Mouse (Mus musculus): ENCODE data around the gene Pum3.

Gene Pum3

DNA sequence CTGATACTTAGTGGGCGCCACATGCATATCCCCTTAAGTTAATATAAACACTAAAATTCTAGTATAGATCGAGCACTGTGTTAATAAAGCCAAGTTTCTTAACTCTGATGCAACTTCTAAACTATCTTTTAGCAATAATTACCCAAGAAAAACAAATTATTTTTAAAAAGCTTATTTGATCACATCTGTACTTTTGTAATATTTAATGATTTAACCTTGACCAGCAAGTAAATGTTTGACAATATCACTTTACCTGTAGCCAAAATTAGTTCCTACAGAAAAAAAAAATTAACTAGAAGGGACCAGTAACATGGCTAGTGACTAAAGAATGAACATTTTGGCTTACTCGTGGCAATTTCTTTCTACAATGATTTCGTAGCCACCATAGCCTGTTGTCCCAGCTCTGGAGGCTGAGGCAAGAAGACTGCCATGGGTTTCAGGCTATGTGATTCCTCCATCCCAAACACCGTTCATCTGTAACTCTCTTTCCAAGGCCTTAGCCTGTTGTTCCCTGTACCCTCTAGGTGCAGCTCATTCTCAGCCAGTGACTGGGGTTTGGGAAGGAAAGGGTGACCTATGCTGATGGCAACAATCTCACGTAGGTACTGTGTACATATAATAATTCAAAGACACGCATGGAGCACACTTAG, 35.2 kb downstream of the Pum3 start:
- no peak for DNase-seq (ENCODE audit: low spot score in 2 of 2)

DNA sequence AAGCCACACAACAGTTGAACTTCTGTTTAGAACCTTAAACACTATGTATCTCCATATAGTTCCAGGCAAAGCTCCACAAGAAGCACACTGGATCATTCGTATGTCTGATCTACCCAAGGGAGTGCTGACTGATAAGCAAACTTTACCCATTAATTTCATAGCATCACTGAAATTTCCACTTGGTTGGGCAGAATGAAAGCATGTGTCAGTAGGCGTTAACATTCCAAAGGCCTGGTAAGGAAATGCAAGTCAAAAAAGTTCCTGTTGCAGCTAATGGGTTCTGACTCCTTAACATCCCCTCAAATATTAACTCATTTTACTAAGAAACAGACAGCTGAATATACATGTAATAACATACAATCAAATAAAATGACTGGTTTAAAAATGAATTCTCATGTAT, 37.2 kb downstream of the Pum3 start:
- DNase-seq (ENCODE audit: low spot score in 2 of 2), result no peak

DNA sequence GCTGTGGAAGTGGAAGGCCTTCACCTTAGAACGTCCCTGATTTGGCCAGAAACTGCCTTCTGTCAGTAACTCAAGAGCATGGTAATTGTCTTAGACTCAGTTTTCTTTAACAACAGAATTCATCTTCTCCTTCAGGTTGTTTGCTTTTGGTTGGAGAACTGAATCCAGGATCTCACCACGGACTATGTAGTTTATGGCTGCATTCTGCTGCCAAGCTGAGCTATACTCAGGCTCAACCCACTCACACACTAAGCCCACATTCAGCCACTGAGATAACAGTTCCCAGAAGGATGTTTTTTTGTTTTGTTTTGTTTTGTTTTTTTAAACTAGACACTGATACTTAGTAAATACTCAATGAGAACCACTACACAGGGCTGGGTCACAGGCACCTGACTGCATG, 38.3 kb downstream of the Pum3 start:
- no peak for DNase-seq (ENCODE audit: low spot score in 2 of 2)

DNA sequence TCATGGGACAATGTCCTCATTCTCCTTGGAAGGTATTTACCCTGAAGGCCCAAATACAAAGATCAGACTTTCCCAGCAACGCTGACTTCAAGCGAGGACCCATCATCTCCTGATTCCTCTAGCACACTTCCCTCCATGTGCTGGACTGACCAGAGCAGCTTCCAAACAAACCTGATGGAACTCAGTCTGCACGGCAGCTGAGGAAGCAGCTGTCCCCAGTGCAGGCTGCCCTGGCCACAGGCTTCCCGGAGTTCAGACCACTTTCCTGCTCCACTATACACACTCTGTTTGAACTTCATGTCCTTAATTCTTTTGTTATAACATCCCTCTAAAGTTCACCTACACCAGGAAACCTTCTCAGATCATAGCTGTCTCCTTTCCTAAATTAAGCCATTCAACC, 40.1 kb downstream of the Pum3 start:
- DNase-seq (ENCODE audit: low spot score in 2 of 2), result peak in 1 of 2 experiments; percentile 34

DNA sequence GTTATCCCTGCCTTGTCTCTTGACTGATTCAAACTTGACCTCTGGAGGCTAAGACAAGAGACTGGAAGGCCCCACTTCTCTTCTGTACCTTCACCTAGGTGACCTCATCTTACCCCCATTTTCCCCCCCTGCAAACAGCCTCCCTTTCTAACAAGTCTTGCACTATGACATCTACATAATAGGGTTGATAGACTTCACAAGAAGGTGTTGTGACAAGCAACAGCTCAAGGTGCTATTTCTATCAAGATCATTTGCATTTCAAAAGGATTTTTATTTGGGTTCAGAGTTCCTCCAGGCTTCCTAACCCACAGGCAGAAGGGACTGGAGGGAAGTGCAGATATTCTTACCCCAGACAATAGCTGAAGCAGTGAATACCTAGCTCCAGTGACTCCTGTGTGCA, 44.3 kb downstream of the Pum3 start:
- DNase-seq (ENCODE audit: low spot score in 2 of 2), result no peak

DNA sequence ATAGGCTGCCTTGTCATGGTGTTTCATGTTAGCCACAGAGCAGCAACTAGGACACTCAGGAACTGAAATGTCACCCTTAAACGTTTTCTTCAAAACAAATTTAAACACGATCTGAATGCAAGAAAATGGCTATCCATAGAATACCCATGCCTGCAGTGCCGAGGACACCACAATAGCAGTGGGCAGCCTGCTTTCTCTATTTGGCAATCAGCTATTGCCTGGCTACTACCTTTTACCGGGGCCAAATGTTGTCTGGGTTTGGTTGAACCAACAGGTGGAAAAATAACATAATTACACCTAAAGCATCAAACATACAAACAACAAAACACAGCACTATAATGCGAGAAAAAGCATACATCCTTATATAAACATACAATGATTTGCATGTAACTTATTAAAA, 46.4 kb downstream of the Pum3 start:
- DNase-seq (ENCODE audit: low spot score in 2 of 2), result no peak

DNA sequence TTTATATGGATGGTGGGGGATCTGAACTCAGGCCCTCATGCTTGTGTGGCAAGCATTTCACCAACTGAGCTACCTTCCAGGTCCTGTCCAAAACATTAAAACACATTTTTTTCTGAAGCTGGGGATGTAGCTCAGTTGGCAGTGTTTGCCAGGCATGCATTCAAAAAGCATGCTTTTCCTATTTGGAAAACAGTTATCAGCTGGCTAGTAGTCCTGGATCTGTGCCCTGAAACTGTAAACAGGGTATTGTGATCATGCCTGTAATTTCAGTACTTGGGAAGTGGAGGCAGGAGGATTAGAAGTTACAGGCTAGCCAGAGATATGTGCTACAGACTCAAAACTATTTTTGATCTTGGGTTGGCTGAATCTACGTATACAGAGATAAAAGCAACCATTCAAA, 47.5 kb downstream of the Pum3 start:
- DNase-seq (ENCODE audit: low spot score in 2 of 2), result no peak

DNA sequence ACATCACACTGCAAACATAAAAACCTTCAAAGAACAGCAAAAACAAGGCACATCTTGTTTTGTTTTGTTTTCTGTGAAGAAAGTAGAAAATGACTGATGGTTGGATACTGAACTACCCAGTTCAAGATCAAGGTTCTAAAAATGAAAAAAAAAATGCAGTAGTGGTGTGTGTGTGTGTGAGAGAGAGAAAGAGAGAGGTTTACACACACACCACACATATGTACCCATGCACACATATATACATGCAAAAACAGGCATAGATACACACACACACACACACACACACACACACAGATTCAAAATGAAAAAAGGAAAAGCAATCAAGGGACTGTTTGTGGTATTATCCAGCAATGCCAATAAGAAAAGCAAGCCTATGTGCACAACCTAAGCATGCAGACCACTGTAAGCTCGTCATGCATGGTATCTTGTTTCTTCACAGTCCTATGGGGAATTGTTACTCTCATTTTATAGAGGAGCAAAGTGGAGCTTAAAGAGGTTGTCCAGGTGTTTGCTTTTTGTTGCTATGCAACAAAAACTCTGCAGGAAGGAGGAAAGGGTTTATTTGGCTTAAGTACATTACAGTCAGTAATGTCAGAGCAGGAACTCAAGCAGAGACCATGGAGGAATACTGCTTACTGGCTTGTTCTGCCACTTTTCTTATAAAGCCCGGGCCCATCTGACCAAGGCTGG, 49.8 kb downstream of the Pum3 start:
- no peak for DNase-seq (ENCODE audit: low spot score in 2 of 2)

DNA sequence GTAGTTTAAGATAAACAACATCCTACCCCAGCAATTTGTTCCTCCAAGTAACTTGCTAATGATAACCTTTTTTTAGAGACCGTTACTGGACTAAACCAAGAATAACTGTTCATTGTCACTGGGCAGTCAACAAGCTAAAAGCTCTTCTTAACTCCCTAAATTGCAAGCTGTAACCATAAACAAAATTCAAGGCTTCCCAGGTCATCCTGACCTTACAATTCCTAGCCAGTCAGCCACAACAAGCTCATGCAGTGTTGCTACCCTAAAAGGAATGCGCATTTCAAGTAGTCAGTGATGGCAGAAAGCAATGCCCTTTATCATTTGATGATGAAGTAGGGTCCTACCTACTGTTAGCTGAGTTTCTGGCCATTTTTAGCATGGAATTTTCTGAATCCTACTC, 58.8 kb downstream of the Pum3 start:
- no peak for DNase-seq (ENCODE audit: low spot score in 2 of 2)

DNA sequence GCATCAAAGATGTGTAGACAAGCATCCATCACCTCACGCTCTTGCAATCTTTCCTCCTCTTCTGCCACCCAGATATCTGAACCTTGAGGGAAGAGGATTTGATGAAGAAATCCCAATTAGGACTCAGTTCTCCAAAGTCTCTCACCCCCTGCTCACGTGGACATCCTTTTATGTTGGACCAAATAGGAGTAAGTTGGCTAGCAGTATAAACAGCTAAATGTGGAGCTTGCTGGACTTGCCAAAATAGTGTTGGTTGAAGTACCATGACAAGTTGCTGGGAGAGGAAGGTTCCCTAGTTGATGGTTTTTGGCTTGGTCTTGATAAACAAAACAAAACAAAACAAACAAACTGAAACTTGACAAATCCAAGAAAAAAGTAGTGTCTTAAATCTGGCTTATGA, 59.5 kb downstream of the Pum3 start:
- DNase-seq (ENCODE audit: low spot score in 2 of 2), result no peak

DNA sequence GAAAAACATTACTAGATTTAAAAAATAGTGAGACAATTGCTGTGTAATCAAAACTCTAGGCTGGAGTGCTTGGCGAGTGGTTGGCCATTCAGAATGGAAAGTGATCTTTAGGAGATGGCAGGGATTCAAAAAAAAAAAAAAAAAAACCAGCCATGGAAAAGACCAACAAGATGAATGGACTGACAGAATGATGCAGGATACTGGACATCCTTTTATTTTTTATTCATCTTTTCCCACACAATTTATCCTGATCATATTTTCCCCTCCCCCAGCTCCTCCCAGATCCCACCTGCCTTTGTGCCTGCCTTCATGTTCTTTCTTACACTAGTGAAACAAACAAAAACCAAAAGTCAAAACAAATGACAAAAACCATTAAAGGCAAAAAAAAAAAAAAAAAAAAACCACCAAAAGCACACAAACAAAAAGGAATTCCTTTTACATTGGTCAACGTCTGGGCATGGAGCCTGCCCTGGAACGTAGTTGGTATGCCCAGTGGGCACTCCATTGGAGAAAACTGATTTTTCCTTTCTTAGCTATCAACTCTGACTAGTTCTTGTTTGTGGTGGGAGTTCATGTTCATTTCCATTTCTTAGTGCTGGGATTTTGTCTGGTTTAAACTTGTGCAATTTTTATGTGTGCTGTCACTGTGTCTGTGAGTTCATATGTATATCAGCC, 60.0 kb downstream of the Pum3 start:
- DNase-seq (ENCODE audit: low spot score in 2 of 2), result no peak

DNA sequence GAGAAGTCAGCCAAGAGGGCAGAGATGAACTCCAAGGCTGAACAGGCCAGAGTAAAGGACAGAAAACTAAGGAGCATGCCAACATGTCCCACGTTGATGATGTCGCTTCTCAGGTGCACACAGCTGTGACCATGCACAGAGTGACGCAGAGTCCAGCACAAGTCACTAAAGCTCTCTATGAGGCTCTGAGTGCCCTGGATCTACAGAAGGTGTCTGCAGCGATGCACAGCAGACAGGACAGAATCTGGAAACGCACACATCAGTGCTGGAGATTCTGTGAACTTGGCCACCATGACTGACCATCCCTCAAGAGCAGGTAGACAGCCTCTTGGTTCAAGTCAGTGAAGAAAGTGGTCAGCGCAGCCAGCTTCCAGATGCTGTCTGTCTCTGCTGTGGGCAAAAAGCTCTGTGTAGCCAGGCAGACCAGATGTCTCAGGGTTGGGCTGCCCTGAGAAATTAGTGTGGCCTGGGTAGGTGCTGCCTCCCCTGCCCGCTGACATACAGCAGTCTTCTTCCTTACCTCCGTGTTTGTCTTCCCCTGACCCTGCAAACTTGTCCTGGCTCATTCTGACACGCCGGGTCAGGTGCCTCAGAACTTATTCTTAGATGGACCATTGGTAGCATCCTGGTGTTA, 63.4 kb downstream of the Pum3 start:
- DNase-seq (ENCODE audit: low spot score in 2 of 2), result no peak

DNA sequence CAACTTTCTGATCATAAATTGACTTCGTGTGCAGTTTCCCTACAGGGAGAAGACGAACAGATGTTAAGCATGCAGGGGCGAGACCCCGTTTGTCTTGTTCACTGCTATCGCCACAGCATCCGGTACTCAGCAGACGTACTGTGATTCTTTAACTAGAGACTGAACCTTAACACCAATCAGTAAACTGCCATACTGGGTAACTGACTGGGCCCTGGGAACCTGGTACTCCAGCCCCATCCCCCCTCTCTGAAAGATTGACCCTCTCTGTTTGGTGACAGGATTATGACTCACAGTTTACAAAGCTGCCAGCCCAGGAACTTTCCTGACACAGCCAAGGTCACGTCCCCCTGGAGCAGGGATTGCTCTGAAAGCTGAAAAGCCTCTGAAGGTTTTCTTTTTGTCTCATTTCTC, 65.1 kb downstream of the Pum3 start:
- no peak for DNase-seq (ENCODE audit: low spot score in 2 of 2)

DNA sequence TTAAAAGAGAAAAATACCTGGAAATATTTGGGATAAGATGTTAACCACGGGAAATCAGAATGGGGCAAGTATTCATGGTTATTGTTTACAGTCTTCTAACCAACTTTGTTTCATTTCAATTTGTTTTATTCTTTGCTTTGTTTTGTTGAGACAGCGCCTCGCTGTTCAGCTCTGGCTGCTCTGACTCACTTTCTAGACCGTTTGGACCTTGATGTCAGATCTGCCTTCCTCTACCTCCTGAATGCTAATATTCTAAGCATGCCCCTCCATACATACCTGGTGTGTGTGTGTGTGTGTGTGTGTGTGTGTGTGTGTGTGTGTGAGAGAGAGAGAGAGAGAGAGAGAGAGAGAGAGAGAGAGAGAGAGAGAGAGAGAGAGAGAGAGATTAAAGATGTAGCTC, 65.7 kb downstream of the Pum3 start:
- no peak for DNase-seq (ENCODE audit: low spot score in 2 of 2)

DNA sequence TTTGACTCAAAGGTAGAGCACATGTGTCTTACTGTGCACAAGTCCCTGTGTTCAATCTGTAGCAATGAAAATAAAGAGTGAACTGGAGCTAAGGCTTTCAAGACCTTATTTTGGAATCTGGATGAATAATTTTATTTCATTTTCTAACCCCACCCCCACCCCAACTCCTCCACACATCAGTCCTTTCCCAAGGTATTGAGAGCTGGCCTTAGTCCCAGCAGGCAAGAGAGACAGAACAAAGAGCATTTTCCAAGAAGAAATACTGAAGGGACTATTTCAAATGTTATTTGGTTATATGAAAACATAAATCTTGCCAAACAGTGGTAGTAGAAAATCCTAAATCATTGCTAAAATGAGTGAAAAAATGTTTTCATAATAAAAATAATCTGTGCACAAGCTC, 69.2 kb downstream of the Pum3 start:
- DNase-seq (ENCODE audit: low spot score in 2 of 2), result no peak

DNA sequence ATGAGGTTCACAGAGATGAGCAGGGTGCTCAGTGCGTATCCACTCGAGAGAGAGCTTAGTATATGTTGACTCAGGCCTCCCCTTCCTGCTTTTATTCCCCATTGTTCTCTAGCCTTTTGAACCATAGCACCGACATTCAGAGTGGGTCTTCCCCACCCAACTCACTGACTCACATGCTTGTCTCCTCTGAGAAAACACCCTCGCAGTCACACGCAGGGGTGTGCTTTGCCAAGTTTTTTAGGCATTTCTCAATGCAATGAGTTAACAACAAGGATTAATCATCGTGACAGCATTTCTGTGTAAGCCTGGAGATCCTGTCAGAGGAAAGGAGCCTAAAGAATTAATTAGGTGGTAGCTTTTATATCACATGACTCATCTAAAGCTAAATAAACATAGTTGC, 77.9 kb downstream of the Pum3 start:
- DNase-seq (ENCODE audit: low spot score in 2 of 2), result no peak

DNA sequence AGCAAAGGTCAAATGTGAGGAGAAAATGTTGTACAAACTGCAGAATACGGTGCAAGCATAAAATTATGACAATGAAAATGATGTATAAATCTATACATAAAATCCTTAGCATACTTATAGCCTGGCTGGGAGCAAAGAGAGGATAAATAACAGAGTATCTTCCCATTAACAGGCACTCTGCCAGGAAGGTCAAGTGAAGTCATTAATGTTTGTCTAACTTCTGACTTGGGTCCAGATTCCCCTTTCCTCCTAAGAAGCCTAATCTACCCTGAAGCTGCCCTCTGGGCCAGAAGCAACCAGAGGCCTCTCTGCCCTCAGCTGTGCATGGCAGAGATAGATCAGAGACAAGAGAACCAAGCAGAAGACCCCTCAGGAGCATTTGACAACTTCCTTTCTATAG, 83.1 kb downstream of the Pum3 start:
- no peak for DNase-seq (ENCODE audit: low spot score in 2 of 2)

All from urinary bladder, postnatal 4 days (tissue).